Mouse (Mus musculus): ENCODE results near the gene Cyth1.

Cyth1 gene

DNA sequence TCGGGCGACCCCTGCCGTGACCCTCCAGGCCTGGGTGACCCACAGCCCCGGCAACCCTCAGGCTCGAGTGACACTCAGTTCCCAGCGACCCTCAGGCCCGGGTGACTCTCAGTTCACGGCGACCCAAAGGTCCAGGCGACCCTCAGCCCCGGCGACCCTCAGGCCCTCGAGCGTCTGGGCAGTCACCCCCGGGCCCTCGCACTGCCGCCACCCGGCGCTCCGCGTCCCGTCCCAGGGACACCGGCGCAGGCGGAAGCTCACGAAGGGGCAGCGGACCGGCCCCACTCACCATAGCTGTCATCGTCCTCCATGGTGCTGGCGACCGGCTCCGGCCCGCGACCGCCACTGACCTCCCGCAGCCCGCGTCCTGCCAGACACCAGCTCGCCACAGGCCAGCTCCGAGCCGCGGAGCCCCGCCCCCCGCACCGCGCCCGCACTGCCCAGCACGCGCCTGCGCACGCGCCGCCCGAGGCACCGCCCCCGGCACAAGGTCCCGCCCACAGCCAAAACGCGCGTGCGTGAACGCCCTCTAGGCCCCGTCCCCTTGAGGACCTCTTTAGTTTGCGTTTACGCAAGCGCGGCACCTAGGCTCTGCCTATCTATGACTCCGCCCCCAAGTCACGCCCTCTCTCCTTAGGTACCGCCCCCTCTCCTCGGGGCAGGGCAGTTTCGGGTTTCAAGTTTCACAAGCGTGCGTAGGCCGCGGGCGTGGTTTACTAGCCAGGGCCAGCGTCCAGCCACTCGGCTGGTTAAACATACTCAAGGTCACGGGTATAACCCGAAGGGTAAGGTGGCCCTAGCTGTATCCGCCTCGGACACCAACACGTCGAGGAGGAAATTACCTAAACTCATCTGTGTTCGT, at the start of gene Cyth1:
Cyth1 (minus strand) TSS at position 443 of the 862 bp plus-strand sequence.
- ATAC-seq (ENCODE audit: low TSS enrichment): peak; percentile 90

DNA sequence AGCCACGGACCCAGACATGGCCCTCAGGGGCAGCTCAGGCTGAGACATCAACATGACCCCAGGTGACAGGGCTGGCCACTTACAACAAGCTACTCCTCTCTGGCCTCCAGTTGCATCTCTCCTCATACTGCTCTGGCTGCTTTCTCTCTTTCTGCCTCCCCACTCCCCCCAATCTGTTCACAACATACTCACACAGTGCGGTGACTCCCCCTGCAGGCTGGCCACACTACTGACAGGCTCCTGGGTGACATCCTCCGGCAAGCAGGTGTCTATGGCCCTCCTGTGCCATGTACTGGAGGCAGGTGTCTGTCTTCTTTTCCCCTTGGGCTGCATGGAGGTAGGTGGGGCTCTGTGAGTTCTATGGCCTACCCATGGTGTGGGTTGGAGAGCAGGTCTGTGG, 49.6 kb upstream of the Cyth1 start:
- ATAC-seq (ENCODE audit: low TSS enrichment): no peak

DNA sequence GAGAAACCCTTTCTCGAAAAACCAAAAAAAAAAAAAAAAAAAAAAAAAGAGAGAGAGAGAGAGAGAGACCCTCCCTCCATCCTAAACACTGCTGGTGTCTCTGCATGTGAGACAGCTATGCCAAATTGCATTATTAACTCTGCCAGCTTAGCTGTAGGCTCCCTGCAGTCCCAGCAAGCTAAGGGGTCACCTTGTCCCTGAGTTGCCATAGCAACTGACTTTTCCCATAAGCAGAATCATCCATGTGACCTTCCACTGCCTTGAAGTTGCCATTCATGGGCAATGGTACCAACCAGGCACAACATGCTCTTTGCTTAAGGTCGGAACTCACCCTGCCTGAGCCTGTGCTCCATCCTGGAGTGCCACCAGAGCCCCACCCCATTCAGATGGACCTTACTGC, 46.6 kb upstream of the Cyth1 start:
- no peak for ATAC-seq (ENCODE audit: low TSS enrichment)

DNA sequence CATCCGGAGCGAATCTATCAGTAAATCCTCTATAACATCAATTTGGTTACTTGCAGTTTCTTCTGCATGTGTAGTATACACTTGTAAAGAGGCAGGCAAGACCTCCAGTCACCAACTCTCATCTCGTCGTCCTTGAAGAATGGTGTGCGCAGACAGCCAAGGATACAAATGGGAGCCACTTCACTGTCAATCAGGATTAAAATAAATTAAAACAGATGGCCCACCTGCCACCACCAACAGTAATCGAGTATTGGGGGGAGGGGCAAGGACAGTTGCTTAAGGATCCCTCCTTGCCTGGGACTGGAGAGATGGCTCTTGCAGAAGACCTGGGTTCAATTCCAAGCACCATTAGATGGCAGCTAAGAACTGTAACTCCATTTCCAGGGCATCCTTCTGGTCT, 44.3 kb upstream of the Cyth1 start:
- no peak for ATAC-seq (ENCODE audit: low TSS enrichment)

DNA sequence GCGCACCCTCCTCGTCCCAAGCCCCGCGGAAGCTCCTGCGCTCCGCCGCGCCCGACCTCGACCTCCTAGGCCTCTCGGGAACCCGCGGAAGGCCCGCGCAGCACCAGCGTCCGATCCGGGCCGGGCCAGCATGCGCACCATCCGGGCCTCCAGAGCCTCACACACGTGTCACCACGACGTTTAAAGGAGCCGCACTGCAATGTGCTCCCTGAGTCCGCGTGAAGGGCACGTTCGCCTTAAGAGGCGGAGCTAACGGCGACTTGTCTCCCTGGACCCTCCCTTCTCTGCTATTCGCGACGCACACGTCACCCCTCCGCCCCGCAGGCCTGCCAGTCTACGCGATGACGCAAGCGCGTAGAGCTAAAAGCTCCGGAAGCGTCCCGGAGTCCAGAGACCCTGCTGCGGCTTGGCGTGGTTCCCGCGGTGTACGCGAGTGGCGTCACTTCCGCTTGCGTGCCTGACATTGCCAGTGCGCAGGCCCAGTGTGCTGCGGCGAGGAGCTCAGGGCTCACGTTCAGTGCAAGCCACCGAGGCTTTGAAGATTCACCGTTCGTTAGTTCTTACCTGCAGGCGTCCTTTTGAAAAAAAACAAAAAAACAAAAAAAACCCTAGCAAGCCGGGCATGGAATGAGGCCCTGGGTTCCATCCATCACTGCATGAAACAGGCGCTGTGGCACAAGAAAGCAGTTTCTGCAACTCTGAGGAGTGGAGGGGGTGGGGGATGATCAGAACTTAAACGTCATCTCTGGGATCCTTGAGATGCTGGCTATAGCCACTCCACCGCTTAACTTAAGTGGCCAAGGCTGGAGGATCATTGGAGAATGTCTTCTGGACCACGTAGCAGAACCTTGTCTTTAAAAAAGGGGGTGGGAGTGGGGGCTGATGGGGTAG, 41.9 kb upstream of the Cyth1 start, which contains the start of gene Usp36:
Usp36 (minus strand) TSS at position 246 of the 891 bp plus-strand sequence.
- ATAC-seq (ENCODE audit: low TSS enrichment): peak; percentile 98

DNA sequence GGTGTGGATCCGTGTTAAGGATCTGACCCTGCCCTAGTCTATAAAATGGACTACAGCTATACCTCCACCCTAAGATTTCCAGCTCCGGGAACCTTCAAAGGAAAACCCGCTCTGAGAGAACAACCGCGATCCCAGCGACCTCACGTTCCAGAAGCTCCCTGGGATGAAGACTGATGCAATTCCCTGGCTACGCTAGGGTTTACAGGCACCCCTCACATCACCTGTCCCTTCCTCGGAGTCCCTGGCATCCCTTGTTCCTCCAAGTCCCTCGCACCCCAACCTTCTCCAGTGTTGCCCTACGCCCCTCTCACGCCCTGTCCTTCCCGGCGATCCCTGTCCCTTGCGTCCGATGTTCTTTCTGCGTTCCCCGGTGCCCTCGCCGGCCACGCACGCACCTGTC, 41.2 kb upstream of the Cyth1 start:
- ATAC-seq (ENCODE audit: low TSS enrichment): peak; percentile 11; the same call in 1 of the 2 replicates

DNA sequence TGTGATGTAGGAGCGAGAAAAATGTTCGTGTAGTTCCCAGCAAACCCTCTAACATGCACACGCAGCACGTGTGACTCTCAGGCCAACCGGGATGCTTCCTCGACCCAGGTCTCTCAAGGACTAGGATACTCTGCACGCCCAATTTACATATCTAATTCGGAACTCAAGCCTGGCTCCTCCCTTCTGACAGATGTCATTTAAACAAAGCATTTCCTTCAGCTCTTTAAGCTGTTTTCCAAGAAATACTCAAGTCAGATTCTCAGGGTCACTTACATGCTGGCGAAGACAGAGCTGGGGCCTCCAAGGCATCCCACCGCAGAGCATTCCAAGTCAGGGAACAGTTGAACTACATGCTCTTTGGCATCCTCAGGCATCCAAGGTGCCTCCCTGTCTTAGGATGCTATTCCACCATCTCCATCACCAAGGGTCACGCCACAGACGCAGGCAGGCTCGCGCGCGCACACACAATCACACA, 40.7 kb upstream of the Cyth1 start:
- no peak for ATAC-seq (ENCODE audit: low TSS enrichment)

DNA sequence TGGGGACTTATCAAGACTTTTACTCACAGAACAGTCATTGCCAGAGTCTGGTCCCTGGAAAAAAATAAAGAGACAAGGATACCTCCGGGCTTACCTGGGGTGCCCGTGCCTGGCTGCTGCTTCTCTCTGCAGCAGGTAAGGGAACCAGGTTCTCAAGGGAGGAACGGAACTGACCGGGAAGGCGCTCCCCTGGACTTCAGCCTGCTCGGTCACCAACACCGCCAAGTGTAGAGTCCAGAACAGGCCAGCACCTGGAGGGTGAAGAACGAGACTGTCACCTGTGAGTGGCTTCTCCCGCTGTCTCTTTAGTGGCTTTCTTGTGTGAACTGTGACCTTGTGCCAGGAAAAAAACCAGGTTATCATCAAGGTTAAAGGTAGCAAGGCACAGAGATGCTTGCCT, 39.2 kb upstream of the Cyth1 start:
- ATAC-seq (ENCODE audit: low TSS enrichment): no peak

DNA sequence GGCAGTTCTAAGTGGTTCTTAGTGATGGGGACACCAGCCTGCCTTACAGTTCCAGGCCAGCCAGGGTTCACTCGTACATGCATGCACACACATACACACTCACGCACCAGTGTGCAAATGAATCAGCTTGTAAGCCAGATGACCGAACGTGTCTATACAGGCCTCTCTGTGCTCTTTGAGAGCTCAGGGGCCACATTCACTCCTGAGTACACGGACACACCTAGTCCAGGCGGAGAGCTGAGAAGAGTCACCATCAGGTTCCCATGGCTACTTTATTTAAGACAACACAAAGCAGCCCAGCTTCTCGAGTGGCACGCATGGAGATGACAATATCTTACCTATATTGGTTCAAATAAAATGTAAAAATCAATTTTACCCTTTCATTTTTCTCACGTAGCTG, 38.0 kb upstream of the Cyth1 start:
- no peak for ATAC-seq (ENCODE audit: low TSS enrichment)

DNA sequence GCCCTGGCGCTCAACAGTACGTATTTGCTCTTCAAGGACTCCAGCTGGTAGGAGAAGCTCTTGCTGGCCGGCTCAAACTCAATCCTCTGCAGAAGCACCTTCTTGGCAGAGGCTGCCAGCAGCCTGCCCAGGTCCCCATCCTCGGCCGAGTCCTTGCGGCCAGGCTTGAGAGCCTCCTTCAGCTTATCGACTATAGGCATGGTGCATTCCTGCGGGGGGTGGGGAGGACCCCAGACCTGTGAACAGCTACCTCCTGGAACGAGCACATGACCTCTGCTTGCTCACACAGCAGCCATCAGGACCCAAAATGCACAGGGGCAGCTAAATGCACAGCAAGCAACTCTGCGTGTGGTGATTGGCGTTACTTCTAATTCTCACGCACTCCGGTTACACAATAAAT, 37.4 kb upstream of the Cyth1 start:
- no peak for ATAC-seq (ENCODE audit: low TSS enrichment)

DNA sequence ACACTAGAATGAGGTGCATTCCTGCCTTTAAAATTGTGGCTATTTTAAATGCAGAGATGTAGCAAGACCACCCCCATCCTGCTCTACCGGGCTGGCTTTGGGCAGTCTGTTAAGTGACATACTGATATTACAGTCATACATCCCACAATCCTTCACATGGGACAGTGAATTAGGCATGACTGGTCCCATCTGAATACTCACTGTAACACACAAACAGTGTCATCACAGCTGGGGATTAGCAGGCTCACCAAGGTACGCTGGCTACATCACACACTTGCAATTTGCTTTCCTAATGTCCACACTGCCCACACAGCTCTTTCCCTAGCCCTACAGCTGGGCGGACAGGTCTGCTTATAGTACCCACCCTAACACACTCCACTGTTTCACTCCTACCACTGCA, 31.8 kb upstream of the Cyth1 start:
- no peak for ATAC-seq (ENCODE audit: low TSS enrichment)

DNA sequence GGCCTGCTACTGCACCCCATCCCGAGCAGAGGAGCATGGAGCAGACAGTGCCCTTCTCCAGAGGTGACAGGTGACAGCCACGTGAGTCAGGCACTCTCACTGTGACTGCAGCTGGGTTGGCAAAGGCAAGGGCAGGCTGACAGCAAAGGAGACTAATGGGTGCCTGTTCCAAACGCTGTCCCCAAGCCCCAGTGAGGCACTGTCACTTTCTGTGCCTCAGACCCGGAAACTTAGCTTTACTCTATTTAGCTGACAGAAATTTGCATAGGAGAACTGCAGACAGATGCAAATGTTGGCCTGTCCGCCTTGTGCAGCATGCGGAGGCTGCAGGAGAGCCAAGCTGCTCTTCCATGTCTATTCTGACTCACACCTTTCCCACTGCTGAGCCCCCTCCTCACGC, 27.9 kb upstream of the Cyth1 start:
- peak; percentile 72; the same call in 1 of the 2 replicates for ATAC-seq (ENCODE audit: low TSS enrichment)

DNA sequence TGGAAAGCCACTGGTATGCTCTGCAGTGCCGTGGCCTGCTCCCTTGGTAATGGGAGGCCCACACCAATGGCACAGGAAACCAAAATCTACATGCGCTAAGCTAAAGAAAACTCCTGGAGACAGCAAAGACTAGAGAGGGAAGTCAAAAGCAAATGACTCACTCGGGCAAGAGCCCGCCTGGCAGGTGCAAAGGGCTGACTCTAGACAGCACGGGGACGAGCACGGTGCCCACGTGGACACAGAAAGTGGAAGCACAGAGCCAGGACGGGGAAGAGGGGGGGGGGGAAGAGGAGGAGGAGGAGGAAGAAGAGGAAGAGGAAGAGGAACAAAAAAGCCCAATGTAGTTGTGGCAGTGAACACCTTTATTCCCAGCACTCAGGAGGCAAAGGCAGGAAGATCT, 26.7 kb upstream of the Cyth1 start:
- ATAC-seq (ENCODE audit: low TSS enrichment): no peak

DNA sequence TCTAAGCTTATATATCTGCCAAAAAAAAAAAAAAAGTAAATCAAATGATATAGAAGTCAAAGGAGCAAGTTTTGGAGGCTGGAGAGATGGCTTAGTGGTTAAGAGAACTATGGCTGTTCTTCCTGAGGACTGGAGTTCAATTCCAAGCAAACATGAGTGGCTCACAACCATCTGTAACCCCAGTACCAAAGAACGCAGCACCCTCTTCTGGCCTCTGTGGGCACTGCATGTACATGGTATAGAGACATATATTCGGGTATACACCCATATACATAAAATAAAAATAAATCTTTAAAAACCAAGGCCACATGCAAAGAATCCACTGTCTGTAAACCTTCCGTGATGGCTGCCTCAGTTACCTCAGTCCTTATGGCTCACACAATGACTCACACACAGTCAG, 21.4 kb upstream of the Cyth1 start:
- ATAC-seq (ENCODE audit: low TSS enrichment): no peak

DNA sequence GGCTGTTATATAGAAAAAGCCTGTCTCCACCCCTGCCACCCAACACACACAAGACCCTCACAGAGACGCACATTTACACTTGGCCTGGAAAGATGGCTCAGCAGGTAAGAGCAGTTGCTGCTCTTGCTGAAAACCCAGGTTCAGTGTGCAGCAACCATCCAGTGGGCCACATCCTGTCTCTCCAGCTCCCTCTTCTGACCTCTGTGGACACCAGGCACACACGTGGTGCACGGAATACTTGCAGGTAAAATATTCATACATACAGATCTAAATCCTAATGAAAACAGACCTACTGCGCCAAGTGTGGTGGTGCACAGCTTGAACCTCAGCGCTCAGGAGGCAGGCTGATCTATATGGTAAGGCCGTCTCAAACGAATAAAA, 18.3 kb upstream of the Cyth1 start:
- no peak for ATAC-seq (ENCODE audit: low TSS enrichment)

DNA sequence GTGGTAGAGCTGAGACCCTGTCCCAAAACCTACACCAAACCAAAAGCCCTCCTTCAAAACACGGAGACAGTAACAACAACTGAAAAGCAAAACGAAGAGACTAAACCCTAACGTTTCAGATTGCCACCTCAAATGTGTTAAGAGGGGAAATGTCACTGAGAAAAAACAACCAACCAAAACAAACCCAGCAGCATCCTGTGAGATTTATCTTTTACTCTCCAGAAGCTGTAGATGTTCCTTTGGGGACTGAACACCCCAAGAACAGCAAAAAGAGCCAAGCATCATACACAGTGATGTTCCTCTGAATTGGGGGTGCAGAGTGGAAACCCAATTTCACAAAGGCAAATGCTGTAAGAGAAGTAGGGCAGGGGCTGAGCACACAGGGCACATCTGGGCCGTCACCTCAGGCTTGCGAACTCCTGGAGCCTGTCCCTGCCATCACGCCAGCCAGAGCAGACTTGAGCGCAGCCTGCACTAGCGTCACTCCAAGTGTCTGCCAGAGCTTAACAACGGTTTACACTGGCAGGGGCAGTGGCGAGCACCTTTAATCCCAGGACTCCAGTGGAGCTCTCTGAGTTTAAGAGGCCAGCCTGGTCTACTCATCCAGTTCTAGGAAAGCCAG, 17.8 kb upstream of the Cyth1 start:
- ATAC-seq (ENCODE audit: low TSS enrichment): no peak

DNA sequence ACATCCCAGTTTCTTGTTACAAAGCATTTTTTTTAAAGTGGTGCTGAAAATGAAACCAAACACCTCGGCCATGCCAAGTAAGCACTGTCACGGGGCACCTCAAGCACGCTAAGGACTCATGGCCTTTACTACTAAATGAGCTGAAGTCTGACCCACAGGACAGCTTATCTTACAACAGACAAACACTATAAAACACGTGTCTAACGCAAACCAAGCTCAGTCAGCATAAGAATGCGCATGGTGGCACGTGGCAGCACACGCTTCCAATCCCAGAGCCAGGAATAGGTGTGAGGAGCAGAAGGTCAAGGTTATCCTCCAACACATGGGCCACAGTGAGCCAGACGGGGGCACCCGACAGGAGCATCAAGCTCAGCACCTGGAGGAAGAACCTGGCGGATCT, 17.2 kb upstream of the Cyth1 start:
- ATAC-seq (ENCODE audit: low TSS enrichment): no peak

DNA sequence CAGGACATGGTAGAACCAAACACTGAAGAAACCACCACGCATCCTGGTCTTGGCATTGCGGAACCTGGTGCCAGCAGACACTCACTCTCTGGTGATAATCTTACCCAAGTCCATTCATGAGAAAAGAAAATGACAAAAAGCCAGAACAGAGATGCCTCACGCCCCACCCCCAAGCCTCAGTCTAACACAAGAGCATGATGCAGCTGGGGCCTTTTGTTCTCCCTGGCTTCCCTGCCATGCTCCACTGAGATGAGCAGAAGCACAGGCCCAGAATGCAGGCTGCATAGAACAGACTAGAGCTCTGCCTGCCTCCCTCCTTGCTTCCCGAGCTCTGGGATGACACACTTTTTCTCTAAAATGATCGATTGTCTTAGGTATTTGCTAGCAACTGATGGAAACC, 14.8 kb upstream of the Cyth1 start:
- no peak for ATAC-seq (ENCODE audit: low TSS enrichment)

DNA sequence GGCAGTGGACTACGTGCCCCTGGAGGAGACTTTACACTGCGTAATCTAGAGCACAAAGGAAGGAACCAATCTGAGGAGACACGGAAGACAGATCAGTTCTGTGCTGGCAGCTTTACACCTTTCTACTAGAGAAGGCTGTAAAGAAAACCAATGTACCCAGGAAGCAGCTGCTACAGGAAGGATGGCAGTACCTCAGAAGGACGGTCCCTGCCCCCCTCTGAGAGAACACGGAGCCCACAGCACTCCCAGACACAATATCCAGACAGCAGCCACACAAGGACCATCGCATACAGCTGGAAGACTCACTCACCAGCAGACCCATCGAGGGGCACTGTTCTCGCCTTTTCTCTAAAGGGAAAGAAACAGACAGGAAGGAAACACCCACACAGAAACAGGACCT, 11.7 kb upstream of the Cyth1 start:
- peak; percentile 36; the same call in 1 of the 2 replicates for ATAC-seq (ENCODE audit: low TSS enrichment)

DNA sequence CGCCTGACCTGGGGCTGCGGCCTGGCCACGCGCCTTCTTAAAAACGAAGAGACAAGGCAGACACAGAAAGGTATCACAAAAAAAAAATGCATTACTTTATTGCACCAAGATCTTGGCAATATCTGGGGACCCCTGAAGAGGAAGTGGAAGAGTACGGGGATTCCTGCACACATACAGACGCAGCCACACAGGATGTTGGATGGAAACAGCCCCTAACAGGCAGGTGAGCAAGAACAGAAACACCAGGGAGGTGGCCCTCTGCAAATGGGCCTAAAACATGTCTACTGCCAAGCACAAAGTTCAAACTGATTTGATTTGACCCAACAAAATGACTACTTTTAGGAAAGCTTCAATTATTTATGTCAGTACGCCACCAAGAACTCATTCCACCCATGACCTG, 11.2 kb upstream of the Cyth1 start:
- ATAC-seq (ENCODE audit: low TSS enrichment): no peak

DNA sequence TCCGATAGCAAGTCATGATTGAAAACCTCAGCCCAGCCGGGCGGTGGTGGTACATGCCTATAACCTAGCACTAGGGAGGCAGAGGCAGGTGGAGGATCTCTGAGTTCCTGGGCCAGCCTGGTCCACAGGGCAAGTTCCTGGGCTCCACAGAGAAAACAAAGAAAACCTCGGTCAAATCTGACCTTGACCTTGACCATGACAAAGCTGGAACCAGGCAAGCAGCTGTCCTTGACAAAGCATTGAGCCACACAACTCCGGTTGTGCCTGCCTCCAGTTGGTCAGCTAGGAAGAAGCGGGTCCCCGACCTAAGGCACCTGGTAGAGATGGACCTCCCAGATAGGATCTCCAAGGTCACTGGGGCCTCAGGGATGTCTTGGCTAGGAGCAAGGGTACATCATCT, 8.0 kb upstream of the Cyth1 start:
- no peak for ATAC-seq (ENCODE audit: low TSS enrichment)

All from frontal cortex, adult (tissue).